Mouse (Mus musculus) spleen, postnatal 36 days (tissue): Measurements from ENCODE around the gene Iscu.
A peak's percentile ranks its signal among the peaks of the same experiment; 100 is the strongest.

ENCODE experiments used
- DNase-seq, 2 experiments: peaks; one replicate each; pipeline ENCODE4 v3.0.0; 2022; ENCODE audit warnings: low spot score in 2 of 2, mixed read lengths in 1 of 2

Gene Iscu

DNA sequence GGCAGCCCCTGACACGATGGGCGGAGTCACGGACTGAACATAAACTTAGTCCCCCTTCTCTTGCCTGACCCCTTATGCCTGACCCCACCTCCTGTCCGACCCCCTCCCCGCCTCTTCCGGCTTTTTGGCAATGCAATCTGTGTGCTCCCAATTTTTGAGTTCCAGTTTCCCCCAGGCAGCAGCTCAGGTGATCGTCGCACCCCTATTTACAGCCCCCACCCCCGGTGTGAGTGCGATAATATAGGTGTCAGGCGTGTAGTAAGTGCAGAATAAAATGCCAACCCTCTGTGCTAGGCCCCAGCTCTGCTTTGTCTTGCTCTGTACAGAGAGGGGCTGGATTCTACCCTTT, 42.5 kb downstream of the Iscu start:
- DNase-seq: no peak

DNA sequence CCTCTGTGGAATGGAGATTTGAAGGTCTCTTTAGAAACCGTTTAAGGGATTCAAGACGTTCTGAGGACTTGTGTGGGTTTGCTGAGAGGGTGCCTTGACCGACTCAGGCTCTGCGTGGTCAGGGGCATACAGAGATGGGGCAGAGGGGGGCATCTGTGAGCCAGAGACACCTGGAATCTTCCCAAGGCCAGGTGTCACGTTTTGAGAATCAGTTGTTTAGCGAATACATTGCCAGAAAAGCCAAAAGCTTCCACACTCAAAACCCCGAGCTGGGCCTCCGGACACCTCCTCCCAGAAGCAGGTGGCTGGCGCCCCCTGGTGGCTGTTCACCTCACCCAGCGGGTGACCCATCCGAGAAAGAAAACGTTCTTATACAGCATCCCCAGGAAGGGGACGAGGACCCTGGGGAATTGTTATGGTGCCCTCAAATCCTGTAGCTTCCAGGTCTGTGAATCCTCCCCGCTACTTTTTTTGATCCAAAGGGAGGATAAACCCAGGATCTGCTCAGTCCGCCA, 43.1 kb downstream of the Iscu start:
- DNase-seq: peak; percentile 63 to 77

DNA sequence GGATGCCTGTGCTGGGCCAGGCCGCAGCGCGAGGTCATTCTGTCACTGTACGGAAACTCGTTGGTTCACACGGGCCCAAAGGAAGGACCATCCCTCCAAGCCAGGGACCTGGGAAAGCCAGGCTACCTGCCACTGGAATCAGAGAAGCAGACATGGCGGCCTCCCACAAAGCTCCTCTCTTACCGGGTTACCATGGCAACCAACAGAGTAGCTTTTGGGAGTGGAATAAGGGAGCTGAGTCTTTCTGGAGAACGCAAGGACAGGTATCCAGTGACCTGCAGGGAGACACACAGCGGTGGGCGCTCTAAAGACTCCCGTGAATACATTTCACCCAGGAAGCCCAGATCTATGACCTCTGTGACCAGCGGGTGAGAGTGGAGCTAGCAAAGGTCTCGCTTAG, 46.0 kb downstream of the Iscu start:
- no peak for DNase-seq

DNA sequence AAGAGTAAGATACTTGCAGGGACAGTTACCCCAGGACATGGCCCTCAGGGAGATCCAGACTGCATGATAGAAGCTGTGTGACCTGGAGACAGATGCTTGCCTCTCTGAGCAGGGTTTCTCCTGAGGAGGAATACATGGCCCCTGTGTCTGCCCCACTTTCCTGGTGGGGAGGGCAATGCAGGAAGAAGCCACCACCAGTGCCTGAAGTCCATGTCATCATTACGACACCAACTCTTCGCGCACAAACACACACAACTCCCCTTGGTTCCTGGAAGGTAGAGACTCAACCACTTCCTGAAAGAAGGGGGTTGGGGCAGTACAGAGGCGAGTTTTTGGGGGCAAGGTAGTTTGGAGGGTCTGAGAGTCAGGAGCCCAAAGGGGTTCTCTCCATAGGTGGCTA, 51.7 kb downstream of the Iscu start:
- no peak for DNase-seq

DNA sequence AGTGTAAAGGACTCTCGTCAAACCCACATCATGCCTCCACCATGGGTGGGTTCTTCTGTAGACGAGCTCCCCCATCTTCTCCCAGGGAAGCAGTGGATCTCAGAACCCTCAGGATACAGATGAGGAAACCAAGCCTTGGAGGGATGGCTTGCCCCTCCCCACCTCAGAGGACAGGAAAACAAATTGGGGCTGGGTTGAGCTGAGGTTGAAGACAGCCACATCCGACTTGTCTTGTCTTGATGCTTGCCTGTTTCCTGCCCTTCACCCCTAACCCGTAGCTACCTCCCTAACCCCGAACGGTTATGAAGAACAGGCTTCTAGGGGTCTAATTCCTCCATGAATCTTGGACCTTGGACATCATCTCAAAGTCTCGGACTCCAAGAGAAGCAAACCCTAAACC, 53.0 kb downstream of the Iscu start:
- peak in 1 of 2 experiments; percentile 42 for DNase-seq

DNA sequence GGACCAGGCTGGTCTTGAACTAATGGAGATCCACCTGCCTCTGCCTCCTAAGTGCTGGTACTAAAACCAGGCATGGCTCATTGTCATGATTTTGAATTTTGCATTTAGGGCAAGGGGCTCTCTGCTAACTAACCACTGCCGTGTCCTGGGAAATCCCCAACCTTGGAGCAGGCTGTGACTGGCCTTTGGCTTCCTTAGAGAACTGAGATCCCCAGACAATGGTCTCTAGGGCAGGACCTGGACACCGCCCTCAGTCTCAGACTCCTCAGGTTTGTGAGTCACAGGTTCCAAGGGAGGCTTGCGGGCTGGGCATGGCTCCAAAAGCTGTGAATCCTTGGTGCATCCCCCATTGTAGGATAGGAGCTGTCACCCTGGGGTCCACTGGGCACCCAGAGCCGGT, 54.1 kb downstream of the Iscu start:
- DNase-seq: no peak
